Mouse (Mus musculus) heart, adult 2 months (tissue): ENCODE data around the gene Tmem203. TPM values are rescaled to one million over a fixed set of nuclear protein-coding genes. Genes with fewer than 3 reads are reported as not detected.

Source experiments
- DNase-seq, 2 experiments: peaks; one replicate each; pipeline ENCODE4 v3.0.0; 2021
- H3K27ac ChIP-seq: fragments of 200-600 bp; 2 replicates; pipeline ENCODE4 v1.8.1; 2022
- H3K27me3 ChIP-seq: fragments of 200-500 bp; 2 replicates; pipeline ENCODE4 v1.6.1; 2012; ENCODE audit warnings: mild to moderate bottlenecking, low read length, inconsistent platforms, mixed read lengths; ENCODE audit not compliant: control insufficient read depth, insufficient read depth
- H3K36me3 ChIP-seq: fragments of 200-500 bp; 2 replicates; pipeline ENCODE4 v1.6.1; 2012; ENCODE audit warnings: low read length, inconsistent platforms; ENCODE audit not compliant: control insufficient read depth, insufficient read depth
- H3K4me1 ChIP-seq: fragments of 200-500 bp; 2 replicates; pipeline ENCODE4 v1.6.1; 2011; ENCODE audit warnings: low read length; ENCODE audit not compliant: control insufficient read depth, insufficient read depth
- H3K4me3 ChIP-seq: fragments of 200-600 bp; 2 replicates; pipeline ENCODE4 v1.8.1; 2022
- H3K79me2 ChIP-seq: fragments of 200-500 bp; replicated peaks from 2 replicates; pipeline ENCODE4 v1.6.1; 2012; ENCODE audit warnings: mild to moderate bottlenecking, inconsistent platforms, low read length, moderate library complexity, mixed read lengths; ENCODE audit not compliant: control insufficient read depth, insufficient read depth
- H3K9ac ChIP-seq: fragments of 200-500 bp; 2 replicates; pipeline ENCODE4 v1.6.1; 2012; ENCODE audit warnings: low read depth, mild to moderate bottlenecking, control low read depth, inconsistent platforms, low read length, mixed read lengths
- CTCF ChIP-seq: fragments of 200-600 bp; IDR thresholded peaks from 2 replicates; pipeline ENCODE4 v1.8.1; 2022; ENCODE audit warnings: antibody characterized with exemption, mild to moderate bottlenecking, moderate library complexity
- EP300 ChIP-seq: fragments of 200-500 bp; IDR thresholded peaks from 2 replicates; pipeline ENCODE4 v1.6.1; 2011; ENCODE audit warnings: low read depth, low read length, control low read depth; ENCODE audit not compliant: insufficient read depth
- POLR2A ChIP-seq: fragments of 200-500 bp; IDR thresholded peaks from 2 replicates; pipeline ENCODE4 v1.6.1; 2011; ENCODE audit warnings: mild to moderate bottlenecking, low read depth, low read length, control low read depth; ENCODE audit not compliant: insufficient read depth
- WGBS: fragments of 180-500 bp; shearing (Covaris S2); methylation state at CpG from one replicate; pipeline ENCODE4 v1.1.7; 2018; 5-methylcytosine and 5-hydroxymethylcytosine counted together
- intact Hi-C: fragments of 180-260 bp; cut with DNase I; formaldehyde crosslinking; loops from one replicate; pipeline ENCODE4 v1.15.1; 2025
- polyA plus RNA-seq: library from polyadenylated mRNA; depleted of rRNA; stranded (reverse); fragments of >200 nt; gene quantifications from 2 replicates; pipeline ENCODE4 v1.2.3, GENCODE M21; 2012
- total RNA-seq, 2 experiments: library from RNA; stranded (reverse); gene quantifications; 2 replicates each; pipeline ENCODE4 v1.2.3; 2021

The Tmem203 gene
- total and polyA plus RNA-seq, 3 experiments: 13.1 to 22.2 (median 14.1) TPM

DNA sequence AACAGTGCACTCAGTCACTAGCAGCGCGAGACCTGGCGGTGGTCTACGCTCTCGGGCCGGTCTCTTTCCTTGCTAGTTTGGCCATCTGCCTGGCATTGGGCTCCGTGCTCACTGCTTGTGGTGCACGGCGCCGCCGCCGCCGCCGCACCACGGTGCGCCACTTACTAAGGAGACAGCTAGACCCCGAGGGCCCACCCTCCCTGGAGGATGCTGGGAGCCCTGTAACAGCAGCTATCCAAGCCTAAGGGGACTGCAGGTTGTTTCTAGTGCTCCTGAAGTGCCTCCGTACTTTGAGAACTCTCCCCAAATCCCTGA is 35.5 kb downstream of the Tmem203 start:
- H3K4me3 ChIP-seq: peak overlapping the region; percentile 40
- intact Hi-C loops: no loop called here
- H3K27me3 ChIP-seq: peaks cover 8% of the 10 kb centered on the region
- under 1% methylated on average over 18 of the region's 18 CpGs for WGBS
- H3K27ac ChIP-seq: no peak overlapping the region
- no peaks in the 10 kb centered on the region for H3K79me2 ChIP-seq
- H3K9ac ChIP-seq: no peak overlapping the region
- peaks cover 7% of the 10 kb centered on the region for H3K4me1 ChIP-seq
- DNase-seq: no peak
- TF ChIP-seq POLR2A: no peak
- no peak for TF ChIP-seq CTCF
- TF ChIP-seq EP300: no peak
- H3K36me3 ChIP-seq: no peaks in the 10 kb centered on the region

DNA sequence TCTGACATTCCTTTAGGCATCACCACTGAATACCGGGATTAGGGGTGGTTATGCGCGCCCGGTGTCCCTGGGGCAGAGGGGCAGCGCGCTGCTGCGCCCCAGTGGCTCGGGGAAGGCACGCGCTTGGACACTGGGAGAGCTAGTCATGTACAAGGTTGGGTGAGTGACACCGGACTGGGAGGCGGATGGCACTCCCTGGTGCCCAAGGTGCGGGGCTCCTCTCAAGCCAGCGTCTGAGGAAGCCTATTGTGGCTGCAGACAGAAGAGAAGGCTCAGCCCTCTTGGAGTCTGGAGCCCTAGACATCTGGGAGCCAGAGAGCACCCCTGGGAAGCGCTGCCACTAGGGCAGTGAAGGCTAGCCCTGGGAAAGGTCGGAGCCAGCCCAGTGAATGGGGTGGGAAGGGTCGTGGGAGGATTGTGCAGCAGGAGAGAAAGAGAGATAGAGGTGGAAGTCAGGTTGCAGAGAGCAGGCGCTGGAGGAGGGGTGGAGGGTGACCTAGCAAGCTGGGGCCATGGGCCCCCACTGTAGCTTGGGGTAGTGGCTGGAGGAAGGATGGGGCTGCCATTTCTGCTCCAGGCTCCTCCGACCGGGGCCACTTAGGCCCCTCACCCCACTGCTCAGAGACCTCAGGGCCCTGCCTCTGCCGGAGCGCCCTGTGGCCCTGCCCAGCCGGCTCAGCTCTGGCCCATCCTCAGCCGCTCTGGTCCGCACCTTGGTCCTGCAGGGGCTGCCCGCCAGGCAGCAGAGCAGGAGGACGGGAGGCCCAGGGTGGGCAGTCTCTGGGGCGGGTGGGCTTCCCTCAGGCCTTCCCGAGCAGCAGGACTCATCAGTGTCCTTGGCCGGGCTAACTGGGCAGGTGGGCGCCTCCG is 36.2 kb downstream of the Tmem203 start:
- DNase-seq: peak in 1 of 2 experiments; percentile 55
- Histone ChIP-seq H3K27ac (no peak overlapping the region), H3K4me3 (peak overlapping the region; percentile 51), H3K4me1 (peaks cover 7% of the 10 kb centered on the region), H3K79me2 (no peaks in the 10 kb centered on the region), H3K36me3 (no peaks in the 10 kb centered on the region), H3K9ac (peak overlapping the region; percentile 62), H3K27me3 (peaks cover 8% of the 10 kb centered on the region)
- intact Hi-C loops: loop anchor here (2.0 kb wide), 2 partner anchors 13 to 33 kb away; no protein-coding TSS in a partner anchor
- peak; percentile 55 for TF ChIP-seq CTCF
- TF ChIP-seq POLR2A: no peak
- 9% methylated on average over 32 of the region's 32 CpGs for WGBS

DNA sequence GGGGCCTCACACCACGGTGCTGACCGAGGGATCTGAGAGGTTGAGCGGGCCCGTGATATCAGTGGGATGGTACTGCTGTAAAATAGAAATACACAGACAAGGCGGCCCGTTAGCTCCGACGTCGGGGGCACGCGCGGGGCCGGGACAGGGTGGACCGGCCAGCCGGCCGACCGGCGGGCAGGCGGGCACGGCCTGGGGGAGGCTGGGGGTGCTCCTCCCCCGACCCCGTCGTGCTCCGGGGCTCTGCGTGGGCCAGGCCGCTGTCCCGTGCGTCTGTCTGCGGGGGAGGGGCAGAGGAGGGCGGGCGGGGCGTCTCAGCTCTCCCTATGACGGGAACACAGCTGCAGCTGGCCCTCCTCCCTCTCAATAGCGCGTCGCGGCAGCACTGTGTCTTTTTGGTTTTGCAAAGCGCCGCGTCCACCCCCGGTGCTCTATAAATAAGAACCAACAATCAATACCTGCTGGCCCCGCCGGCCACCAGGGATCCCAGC is 36.9 kb downstream of the Tmem203 start:
- Histone ChIP-seq H3K9ac (peak overlapping the region; percentile 62), H3K36me3 (no peaks in the 10 kb centered on the region), H3K79me2 (no peaks in the 10 kb centered on the region), H3K27ac (peak overlapping the region; percentile 51; the same call in 1 of the 2 replicates), H3K4me1 (peaks cover 4% of the 10 kb centered on the region), H3K4me3 (peak overlapping the region; percentile 51), H3K27me3 (peaks cover 8% of the 10 kb centered on the region)
- TF ChIP-seq EP300: no peak
- TF ChIP-seq POLR2A: no peak
- TF ChIP-seq CTCF: no peak
- DNase-seq: peak; percentile 50 to 62
- intact Hi-C loops: loop anchor here (2.0 kb wide), 2 partner anchors 13 to 33 kb away; no protein-coding TSS in a partner anchor
- 2% methylated on average over 43 of the region's 43 CpGs for WGBS

GRCm38 (mm10) chr2:25292856-25293255 is 37.6 kb downstream of the Tmem203 start:
- WGBS: 5% methylated on average over 1 of the region's 1 CpGs
- H3K9ac ChIP-seq: peak overlapping the region; percentile 62
- peaks cover 8% of the 10 kb centered on the region for H3K27me3 ChIP-seq
- H3K79me2 ChIP-seq: no peaks in the 10 kb centered on the region
- intact Hi-C loops: loop anchor here (2.0 kb wide), 2 partner anchors 14 to 34 kb away; no protein-coding TSS in a partner anchor
- DNase-seq: peak; percentile 75 to 86
- TF ChIP-seq EP300 (0 out of 2 replicates have a peak, but pooled peaks have one; percentile 28), CTCF (no peak; the same call in 1 of the 2 replicates)
- H3K27ac ChIP-seq: peak overlapping the region; percentile 51; the same call in 1 of the 2 replicates
- peaks cover 2% of the 10 kb centered on the region; the same call in 1 of the 2 replicates for H3K4me1 ChIP-seq
- H3K4me3 ChIP-seq: peak overlapping the region; percentile 51
- H3K36me3 ChIP-seq: no peaks in the 10 kb centered on the region

DNA sequence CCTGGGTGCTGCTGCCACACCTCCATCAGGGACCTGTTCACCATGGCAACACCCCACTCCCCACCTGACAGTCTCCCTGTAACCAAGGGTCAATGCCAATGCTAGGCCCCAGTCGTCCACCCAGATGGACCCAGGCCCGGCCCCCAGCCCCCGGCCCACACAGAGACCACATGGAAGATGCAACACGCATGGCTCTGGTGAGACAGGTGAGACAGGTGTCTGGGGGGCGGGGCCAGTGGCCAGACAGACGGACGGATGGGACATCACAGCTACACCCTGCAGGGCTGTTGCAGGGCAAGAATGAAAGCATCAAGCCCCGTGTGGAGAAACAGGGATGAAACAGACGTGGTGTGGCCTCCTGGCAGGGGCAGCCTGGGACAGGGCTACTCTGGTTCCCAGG is 38.5 kb downstream of the Tmem203 start:
- no peak overlapping the region for H3K9ac ChIP-seq
- 71% methylated on average over 9 of the region's 9 CpGs for WGBS

DNA sequence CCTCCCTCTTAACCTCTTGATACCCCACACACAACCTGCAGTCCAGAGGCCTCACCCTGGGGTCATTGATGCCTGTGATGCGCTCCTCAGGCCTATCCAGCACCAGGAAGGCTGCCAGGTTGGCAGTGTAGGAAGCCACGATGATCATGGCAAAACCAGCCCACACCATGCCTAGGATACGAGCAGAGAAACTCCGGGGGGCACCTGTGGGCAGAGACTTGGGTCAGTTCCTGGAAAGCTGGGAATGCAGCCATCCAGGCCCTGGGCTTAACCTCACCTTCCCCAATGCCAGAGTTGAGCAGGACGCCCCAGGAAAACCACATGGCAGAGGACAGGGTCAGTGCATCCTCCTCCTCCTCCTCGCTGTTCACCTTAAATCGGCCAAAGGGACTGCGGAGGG is 41.9 kb downstream of the Tmem203 start:
- Histone ChIP-seq H3K9ac (no peak overlapping the region), H3K27me3 (peaks cover 1% of the 10 kb centered on the region; the same call in 1 of the 2 replicates), H3K36me3 (no peaks in the 10 kb centered on the region), H3K27ac (no peak overlapping the region), H3K4me1 (peaks cover 2% of the 10 kb centered on the region; the same call in 1 of the 2 replicates), H3K4me3 (no peak overlapping the region), H3K79me2 (no peaks in the 10 kb centered on the region)
- DNase-seq: no peak
- TF ChIP-seq CTCF: no peak
- no peak for TF ChIP-seq EP300
- no peak for TF ChIP-seq POLR2A
- WGBS: 74% methylated on average over 8 of the region's 8 CpGs
- intact Hi-C loops: no loop called here

More for the DNA sequence above, 38.5 kb downstream of the Tmem203 start:
- Histone ChIP-seq H3K4me1 (peaks cover 2% of the 10 kb centered on the region; the same call in 1 of the 2 replicates), H3K27me3 (peaks cover 8% of the 10 kb centered on the region), H3K27ac (no peak overlapping the region), H3K4me3 (no peak overlapping the region), H3K36me3 (no peaks in the 10 kb centered on the region), H3K79me2 (no peaks in the 10 kb centered on the region)
- intact Hi-C loops: loop anchor here (2.0 kb wide), 2 partner anchors 15 to 35 kb away; no protein-coding TSS in a partner anchor
- no peak for TF ChIP-seq EP300
- no peak for TF ChIP-seq POLR2A
- no peak for TF ChIP-seq CTCF
- DNase-seq: no peak
